Mouse (Mus musculus): ENCODE data around the gene Rnf115.
"Not testable (repeated sequence)": the region's sequence is repeated elsewhere in the genome, so short reads cannot be mapped to it uniquely, and the experiment has no call there.

Rnf115 gene

DNA sequence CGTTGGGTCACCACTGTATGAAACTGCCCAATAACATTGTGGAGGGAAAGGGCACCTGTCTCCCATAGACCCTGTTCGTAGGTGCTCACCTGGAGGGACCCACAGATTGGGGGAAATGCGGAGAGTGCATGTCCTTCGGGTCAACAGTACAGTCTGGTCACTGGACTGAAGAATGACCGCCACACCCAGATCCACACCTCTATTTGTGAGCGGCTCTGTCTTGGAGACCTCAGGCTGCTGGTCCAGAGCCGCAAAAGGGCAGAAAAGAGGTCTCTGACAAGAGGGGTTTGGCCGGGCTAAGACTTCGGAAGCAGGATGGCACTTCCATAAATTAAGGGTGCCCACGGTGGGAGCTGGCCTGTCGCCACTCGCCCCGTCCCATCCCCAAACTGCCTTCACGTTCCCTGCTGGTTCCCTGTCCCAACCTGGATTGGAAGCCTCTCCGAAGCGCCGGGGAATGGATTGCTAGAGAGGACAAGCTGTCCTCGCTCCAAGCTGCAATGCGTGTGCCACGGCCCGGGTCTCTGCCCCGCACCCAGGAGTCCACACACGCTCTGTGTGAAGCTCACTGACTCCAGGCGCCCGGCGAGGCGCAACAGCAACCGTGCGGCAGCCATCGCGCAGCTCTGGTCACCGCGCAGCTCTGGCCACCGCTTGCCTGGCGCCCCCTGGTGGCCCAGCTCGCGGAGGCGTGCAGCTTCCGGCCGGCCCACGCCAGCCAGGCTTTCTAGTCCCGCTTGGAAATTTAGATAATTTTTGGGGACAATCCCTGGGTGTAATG lies 19.4 kb upstream of the Rnf115 start, which contains the start of gene Nudt17:
Nudt17 (minus strand) TSS at position 660 of the 781 bp plus-strand sequence.
- DNase-seq (ENCODE audit: low read depth in 1 of 2, low spot score in 2 of 2) = peak; percentile 24 to 63

DNA sequence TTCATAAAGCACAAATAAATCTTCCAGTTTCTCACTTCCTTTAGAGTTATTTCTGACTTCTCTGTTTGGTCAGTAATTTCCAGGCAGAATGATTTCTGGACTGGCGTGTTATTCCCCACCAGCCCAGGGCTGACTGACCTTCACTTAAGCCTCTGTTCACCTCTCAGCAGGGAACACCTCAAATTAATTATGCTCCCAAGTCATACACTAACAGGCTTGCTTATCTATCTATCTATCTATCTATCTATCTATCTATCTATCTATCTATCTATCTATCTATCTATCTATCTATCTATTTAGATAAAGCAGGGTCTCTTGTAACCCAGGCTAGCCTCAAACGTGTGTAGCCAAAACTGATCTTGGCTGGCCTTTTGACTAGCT lies 18.8 kb upstream of the Rnf115 start:
- no peak for DNase-seq (ENCODE audit: low read depth in 1 of 2, low spot score in 2 of 2)

DNA sequence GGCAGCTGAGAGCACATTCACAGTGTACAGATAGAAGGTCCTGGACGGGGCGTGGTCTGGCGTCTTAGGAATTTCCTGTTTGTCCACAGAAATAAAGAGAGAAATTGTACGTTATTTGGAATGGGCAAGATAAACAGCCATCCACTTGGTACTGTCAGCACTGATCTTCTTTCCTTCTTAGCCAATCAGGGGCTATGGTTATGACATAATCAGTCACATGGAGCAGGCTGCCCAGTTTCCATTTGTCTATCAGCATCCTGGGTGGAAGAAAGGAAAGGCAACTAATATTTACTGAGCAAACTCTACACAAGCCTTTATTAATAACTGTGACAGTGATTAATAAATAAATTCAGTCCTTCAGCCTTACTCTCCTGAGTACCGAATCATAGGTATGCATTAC lies 13.2 kb upstream of the Rnf115 start:
- DNase-seq (ENCODE audit: low read depth in 1 of 2, low spot score in 2 of 2) = no peak

DNA sequence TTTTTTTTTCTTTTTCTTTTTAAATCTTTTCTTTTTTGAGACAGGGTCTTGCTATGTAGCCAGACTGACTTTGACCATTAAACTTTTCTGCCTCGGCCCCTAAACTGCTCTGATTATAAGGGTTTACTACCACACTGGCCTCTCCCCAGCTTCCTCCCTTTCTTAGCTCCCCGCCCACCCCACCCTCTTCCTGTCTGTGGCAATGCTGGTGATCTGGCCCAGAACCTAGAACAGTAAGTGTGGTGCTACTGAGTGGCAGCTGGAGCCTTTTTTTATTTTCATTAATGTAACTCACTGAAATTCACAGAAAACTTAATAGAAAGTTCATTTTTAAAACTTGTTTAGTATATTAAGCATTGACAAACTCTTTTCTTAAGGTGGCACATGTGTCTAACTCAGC lies 11.6 kb upstream of the Rnf115 start:
- no peak for DNase-seq (ENCODE audit: low read depth in 1 of 2, low spot score in 2 of 2)

DNA sequence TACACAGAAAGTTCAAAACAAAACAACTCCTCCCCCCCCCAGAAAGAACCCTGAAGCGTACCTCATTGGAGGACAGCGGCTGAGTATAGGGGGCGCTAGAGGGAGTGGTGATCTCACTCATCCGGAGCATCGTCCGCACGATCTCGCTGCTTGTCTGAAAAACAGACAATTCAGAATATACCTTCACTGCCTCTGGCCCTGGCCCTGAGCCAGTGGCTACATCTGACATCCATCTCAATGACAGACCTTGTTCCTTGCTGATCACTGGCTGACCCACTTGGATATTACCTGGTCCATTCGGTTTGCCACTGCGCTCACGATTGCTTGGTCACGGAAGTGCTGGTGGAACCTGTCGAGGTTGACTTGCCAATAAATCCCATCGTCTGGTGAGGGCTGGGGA lies 8.3 kb upstream of the Rnf115 start:
- DNase-seq (ENCODE audit: low read depth in 1 of 2, low spot score in 2 of 2) = no peak

DNA sequence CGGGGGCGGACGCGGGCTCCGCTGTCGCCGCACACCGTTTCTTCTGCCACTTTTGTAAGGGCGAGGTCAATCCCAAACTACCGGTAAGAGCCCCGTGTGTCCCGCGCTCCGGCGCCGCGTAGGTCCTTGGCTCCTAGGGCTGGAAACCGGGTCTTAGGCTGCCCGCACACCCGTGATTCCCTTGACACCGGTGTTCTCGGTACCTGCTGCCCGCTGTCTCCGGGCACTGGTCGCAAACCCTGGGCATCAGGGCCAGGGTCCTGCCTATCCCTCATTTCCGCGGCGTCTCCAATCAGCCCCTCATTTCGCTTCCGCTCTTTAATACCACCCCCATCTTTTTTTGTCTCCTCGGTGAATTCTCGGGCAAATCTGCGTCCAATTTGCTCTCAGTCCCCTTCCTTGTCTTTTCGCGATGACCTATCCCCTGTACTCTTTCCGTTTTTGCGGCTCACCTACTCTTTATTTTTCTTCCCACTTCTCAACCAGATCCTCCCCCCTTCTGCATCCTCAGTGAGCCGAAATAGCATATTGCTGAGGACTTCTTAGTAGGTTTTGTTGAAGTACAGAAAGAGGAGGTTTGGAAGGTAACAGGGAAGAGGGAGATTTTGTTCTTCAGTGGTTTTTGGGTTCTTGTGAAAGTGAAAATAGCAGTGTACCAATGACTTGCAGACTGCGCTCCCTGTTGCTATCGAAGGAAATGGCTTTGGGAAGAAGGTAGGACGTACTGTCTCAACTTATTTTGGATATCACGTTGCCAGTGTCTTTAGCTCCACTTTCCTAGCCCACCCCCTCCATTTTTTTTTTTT lies 567 bp downstream of the Rnf115 start:
- DNase-seq (ENCODE audit: low read depth in 1 of 2, low spot score in 2 of 2) = no peak

DNA sequence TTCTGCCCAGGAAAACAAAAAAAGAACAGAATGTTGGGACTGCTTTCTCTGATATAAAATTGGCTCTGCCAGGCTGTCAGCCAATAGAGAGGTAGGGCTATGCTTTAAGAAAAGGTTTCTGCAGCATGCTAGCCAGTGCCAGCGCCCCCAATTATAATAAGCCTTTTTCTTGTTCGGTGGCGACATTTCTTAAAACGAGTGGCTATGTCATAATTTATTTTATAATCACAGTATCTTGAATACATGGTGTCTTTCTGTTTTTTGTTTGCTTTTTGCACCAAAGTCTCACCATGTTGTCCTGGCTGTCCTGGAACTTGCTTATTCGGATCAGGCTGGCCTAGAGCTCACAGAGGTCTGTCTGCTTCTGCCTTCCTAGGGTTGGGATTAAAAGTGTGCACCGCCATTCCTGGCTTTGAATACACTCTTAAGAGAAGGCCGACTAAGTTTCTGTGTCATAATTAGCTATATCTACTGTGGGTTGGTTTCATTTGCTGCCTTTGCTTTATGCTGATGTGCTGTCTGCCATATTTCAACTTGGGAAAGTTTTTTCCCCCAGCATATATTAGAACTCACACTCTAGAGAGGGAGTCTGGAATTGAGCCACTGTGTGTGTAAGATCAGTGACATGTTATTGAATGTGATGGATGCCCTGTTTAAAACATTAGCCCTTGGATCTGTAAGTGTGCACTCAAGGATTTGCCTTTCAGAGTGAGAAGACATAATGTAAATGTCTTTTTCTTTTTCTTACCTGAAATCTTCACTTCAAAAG lies 1.4 kb downstream of the Rnf115 start:
- DNase-seq (ENCODE audit: low read depth in 1 of 2, low spot score in 2 of 2) = no peak

DNA sequence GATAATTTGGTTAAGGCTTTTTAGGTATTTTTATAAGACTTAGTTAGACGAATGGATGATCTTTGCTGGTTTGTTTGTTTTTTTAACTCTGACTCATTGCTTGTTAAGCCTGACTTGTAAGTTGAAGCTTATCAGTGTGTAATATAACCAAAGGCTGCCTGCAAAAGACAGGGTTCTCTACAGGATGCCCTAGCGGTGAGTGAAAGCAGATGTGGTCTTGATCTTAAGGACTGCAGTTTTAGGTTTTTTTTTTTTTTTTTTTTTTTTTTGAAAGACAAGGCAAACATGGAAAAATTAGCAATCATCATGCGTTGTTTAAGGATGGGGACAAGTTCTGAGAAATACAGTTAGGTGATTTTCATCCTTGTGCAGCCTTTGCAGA lies 1.9 kb downstream of the Rnf115 start:
- DNase-seq (ENCODE audit: low read depth in 1 of 2, low spot score in 2 of 2) = no peak

DNA sequence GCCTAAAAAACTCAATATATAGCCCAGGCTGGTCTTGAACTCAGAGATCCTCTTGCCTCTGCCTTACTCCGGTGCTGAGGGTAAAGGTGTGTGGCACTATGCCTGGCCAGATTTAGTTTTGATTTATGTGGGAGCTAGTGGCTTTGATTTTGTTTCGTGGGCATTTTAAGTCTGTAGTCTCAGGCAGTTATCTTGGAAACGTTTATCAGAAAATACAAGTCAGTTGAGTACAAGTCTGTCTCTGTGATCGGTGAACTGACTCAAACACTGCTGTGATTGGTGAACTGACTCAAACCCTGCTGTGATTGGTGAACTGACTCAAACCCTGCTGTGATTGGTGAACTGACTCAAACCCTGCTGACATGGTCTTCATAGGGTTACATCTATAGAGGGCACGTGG lies 3.3 kb downstream of the Rnf115 start:
- DNase-seq (ENCODE audit: low read depth in 1 of 2, low spot score in 2 of 2) = no peak

DNA sequence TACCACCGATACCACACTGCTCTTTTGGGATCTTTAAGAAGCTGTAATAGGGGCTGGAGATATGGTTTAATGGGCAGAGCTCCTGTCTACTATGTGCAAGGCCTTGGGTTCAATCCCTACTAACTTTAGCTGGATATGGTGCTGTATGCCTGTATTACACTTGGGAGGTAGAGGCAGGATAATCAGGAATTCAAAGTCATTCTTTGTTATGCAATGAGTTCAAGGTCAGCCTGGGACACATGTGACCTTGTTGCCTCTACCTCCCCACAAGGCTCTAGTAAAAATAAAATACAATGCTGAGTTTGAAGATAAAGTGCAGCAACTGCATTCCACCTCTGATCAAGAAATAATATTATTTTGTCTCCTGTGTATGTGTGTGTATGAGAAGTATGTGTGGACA lies 6.5 kb downstream of the Rnf115 start:
- no peak for DNase-seq (ENCODE audit: low read depth in 1 of 2, low spot score in 2 of 2)

DNA sequence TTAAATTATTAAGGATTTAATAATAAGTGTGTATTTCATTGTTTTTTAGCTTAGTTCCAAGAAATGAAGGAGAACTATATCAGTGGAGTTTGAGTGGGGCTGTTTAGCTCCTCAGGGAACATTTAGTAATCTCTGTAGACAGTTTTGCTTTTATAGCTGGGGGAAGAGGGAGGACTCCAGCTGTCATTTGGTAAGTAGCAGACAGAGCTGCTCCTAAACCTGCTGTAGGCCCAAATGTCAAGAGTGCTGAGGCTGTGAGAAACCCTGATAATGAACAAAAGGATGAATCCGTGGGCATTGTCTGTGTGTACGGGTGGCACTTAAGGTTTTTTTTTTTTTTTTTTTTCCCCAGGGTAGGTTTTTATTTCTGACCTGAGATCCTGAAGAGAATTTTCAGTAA lies 7.7 kb downstream of the Rnf115 start:
- DNase-seq (ENCODE audit: low read depth in 1 of 2, low spot score in 2 of 2) = no peak

DNA sequence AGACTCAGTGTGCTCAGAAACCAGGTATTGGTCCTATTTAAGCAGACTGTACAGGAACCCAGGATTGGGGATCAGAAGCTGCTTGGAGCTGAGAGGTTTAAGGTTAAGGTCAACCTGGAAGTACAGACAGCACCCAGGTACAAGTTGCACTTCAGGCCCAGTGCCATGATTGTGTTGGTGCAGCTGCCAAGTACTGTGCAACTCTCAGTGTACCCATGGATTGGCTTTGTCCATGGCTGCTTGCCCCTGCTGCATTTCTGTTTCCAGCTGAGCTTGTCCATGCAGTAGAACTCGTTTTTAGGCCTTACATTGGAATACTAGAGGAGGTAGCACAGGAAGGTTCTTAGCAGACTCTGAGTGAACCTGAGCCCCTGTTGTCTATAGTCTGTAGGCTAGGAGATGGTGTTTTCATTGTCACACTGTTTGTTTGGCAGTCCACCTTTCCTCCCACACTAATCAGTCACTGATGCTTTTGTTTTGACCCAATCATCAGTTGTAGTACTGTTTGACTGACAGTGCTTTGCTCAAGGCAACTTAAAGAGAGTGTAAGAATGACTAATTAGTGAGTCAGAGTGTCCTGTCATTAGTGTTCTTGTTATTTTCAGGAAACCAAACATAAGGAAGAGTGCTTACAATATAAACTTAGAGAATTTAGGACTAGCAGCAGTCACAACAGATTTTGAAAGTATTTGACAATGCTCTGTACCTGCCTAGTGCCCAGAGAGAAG lies 9.7 kb downstream of the Rnf115 start:
- DNase-seq (ENCODE audit: low read depth in 1 of 2, low spot score in 2 of 2) = no peak

DNA sequence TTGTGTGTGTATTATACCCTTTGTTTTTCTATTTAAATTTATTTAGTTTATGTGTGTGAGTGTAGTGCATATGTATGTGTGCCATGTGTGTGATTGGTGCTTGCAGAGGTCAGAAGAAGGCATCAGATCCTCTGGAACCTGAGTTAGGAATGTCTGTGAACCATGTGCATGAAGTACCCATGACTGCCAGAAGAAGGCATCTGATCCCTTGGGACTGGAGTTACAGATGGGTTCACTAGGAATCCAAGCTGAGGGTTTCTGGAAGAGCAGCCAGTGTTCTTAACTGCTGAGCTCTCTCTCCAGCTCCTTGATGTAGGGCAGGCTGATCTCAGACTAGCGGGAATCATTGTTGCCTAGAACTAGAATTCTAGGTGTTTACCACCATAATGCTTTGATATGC lies 10.5 kb downstream of the Rnf115 start:
- DNase-seq (ENCODE audit: low read depth in 1 of 2, low spot score in 2 of 2) = no peak

DNA sequence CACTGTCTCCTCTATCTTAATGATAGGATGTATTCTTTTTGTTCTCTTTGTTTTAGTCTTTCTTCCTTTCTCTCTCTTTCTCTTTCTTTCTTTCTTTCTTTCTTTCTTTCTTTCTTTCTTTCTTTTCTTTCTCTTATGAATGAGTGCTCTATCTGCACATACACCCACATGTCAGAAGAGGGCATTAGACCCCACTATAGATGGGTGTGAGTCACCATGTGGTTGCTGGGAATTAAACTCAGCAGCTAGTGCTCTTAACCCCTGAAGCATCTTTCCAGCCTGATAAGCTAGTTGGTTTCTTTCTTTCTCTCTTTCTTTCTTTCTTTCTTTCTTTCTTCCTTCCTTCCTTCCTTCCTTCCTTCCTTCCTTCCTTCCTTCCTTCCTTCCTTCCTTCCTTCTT lies 12.8 kb downstream of the Rnf115 start:
- not testable (repeated sequence) for DNase-seq (ENCODE audit: low read depth in 1 of 2, low spot score in 2 of 2)

DNA sequence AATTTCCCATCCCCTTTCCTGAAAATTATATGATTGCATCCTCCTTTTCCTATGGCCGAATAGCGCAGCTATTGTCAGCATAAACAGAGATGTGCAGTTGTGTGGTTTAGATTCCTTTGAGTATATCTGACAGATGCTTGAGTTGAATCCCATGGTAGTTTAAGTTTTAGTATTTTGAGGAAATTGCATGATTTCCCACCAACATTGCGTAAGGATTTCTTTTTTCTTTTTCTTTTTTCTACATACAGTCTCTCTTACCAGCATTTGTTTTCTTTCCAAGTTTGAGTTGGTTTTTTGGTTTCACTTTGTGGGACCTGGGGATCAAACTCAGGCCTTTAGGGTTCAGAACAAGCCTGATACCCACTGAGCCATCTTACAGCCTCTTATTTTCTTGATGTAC lies 16.9 kb downstream of the Rnf115 start:
- no peak for DNase-seq (ENCODE audit: low read depth in 1 of 2, low spot score in 2 of 2)

DNA sequence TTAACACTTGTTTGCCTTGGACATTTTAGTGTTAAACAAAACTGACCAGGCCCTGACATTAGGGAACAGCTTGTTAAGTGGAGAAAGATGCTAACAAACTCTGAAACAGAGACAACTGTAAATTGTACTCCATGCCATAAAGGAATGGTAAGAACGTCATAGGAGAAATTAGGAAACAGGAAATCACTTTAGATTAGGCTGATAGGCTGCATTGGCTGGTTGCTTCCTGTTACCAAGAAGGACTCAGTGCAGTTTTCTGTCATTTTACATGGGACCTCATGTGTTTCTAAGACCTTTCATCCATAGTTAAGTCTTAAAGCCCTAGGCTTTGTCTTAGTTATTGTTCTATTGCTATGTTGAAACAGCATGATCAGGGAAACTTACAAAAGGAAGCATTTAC lies 19.4 kb downstream of the Rnf115 start:
- DNase-seq (ENCODE audit: low read depth in 1 of 2, low spot score in 2 of 2) = no peak

DNA sequence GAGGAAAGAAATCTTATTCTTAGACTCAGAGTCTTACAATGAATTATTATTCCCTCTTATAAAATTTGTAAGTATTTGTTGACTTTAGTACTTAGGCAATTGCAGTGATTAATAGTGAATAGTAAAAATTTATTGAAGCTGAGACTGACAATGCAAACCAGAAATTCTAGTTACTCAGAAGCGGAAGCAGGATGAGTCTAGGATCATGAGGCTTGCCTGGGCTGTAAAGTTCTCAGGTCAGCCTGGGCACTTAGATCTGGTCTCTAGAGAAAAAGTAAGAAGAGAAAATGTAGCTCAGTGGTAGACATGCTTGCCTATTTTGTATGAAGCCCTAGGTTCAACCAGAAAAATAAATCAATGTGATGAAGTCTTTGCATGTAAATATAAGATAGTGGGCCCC lies 28.5 kb downstream of the Rnf115 start:
- DNase-seq (ENCODE audit: low read depth in 1 of 2, low spot score in 2 of 2) = no peak

DNA sequence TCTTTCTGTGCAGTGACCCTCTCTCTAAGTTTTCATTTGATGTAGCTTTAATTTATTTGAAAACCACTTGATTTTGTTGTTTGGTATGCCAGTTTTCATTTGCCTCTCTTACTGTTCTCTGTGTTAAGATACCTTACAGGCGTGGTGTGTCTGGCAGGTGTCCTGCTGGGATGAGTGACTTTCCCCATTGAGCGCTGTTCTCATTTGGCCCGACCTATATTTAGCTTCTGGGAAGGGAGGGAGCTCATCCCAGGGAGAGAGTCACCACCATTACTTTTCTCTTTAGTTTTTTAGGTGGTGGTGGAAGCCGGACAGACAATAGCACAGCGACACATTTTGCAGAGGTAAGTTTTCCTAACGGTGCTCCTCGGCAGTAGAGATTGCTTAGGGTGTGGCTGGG lies 30.2 kb downstream of the Rnf115 start:
- DNase-seq (ENCODE audit: low read depth in 1 of 2, low spot score in 2 of 2) = no peak

DNA sequence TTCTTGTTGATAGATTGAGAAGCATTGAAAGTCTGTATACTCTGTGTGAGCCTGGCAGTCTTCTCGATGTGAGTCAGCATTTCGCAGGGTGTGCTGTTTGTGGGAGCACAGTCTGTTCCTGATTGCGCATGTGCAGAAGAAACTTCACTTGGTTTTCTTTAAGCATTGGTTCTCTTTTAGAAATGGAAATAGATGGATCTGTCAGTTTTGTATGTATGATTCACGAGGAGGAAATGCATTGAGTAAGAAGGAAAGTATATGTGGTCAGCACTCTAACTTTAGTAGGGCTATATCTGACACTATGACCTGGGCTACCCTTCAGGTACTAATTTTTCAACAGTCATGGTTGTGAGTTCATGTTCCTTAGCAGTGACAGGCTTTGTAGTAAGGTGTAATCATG lies 32.2 kb downstream of the Rnf115 start:
- peak in 1 of 2 experiments; percentile 3 for DNase-seq (ENCODE audit: low read depth in 1 of 2, low spot score in 2 of 2)

DNA sequence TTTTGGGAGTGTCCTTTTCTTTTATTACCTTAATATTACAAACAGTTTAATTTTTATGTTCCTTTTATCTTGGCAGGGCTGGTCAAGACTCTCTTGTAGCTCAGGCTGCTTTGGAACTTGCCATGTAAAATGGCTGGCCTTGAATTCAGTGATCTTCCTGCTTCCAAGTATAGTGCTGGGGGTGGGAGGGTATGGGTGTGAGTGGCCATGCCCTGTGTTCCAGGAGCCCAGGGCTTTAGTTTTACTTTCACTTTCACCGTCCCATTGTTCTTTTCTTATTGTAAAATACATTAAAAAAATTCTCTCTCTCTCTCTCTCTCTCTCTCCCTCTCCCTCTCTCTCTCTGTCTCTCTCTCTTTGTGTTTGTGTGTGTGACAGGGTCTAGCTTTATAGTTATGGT lies 37.1 kb downstream of the Rnf115 start:
- DNase-seq (ENCODE audit: low read depth in 1 of 2, low spot score in 2 of 2) = no peak

DNA sequence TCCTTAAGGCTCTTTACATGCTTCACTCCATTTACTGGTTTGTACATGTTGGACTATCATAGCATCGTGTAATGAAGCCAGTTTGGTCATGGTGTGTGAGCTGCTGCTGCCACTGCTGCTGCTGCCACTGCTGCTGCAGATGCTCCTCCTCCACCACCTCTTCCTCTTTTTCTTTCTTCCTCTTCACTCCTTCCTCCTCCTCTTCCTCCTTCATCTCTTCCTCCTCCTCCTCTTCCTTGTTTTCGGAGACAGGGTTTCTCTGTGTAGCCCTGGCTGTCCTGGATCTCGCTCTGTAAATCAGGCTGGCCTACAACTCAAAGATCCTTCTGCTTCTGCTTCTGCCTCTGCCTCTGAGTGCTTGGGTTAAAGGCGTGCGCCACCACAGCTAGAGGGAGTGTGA lies 42.5 kb downstream of the Rnf115 start:
- no peak for DNase-seq (ENCODE audit: low read depth in 1 of 2, low spot score in 2 of 2)
